Mouse (Mus musculus): ENCODE data around the gene Gstp2. TPM values are rescaled to one million over a fixed set of nuclear protein-coding genes. Genes with fewer than 3 reads are reported as not detected.

Gene Gstp2
- total RNA-seq (2023), result 32.5 TPM

DNA sequence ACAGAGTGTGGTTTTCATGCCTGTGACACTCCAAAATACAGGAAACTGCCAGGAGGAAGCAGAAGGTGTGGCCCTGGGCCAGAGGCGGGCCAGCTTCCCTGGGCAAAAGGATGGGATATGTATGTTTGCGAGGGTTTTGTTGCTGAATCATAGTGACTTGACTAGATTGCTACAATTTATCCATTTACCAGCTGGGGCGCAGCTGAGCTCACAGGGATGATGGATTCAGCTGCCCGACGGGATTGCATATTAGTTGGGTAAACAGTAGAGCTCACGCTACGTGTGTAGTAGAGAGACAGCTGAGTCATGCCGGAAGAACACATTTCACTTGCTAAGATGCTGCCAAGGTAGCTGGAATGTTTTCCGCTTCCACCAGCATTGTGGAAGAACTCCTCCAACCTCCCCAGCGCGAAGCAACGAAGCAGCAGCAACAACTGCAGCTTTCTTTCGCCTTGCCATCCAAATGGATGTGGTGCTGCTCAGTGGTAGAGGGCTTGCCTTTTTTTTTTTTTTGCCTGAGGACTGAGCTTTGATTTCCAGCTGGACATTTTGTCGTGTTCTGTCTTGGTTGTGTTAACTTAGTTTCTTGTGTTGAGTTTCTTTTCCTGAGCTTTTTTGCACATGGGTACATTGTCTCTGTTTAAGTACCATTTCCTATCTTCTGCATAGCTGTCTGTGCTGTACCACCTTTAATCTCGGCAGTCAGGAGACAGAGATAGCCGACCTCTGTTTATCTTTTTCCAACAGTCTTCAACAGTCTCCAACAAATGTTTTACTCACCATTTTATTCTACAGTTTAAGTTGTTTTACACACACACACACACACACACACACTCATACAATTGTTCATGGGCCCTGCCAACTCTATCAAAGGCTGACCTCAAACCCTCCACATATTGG is at the start of gene Gstp2:
Gene Gstp2, minus strand, starts transcription at position 58 of the 900 bp plus-strand sequence.

DNA sequence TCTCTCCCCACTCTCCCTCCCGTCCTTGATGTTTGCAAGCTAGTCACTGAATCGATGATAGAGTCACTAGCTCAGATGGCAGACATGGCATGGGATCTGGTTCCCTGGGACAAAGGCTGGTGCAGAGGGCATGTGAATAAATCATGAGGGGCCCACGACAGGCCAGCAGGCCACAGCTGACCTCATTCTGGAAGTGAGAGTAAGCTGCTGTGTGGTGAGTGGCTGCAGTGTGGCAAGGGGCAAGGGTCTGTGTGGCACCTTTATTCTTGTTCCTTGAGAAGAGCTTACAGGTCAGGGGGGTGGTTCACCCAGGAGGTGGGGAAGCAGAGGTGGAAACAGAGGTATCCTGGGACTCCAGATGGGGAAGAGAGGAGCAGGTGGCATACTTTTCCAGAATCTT is 35.6 kb upstream of the Gstp2 start, which contains the start of gene Cabp2:
Gene Cabp2, plus strand, starts transcription at position 185 of the 400 bp plus-strand sequence.

GRCm38 (mm10) chr19:4059069-4059740 is 13.4 kb upstream of the Gstp2 start, which contains the start of gene Gstp3:
Gene Gstp3 (minus strand): TSS chr19:4059569.

DNA sequence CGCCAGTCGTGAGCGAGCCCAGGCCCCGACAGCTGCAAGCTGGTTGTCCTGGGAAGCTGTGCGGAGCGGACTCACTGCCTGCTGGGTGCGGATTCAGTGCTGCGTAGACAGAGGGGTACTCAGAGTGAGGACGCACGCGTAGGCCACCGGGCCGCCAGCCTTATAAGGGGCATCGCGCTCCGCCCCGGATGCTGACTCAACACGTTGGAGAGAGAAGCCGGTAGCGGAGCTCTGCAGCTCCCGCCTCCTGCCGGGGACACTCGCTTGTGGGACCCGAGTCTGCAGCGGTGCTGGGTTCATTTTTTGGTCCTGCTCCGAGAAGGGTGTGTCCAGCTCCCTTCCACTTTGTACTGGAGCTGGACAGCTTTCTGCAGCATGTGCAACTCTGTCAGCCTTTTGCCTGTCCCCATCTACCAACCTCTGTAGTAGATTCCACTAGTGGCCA is 8.0 kb downstream of the Gstp2 start, which contains the start of gene Gstp1:
Gene Gstp1, minus strand, starts transcription at position 198 of the 445 bp plus-strand sequence.

GRCm38 (mm10) chr19:4012432-4013022 is 33.3 kb downstream of the Gstp2 start, which contains the start of gene Ndufv1:
Gene Ndufv1 (minus strand): TSS chr19:4012806.

DNA sequence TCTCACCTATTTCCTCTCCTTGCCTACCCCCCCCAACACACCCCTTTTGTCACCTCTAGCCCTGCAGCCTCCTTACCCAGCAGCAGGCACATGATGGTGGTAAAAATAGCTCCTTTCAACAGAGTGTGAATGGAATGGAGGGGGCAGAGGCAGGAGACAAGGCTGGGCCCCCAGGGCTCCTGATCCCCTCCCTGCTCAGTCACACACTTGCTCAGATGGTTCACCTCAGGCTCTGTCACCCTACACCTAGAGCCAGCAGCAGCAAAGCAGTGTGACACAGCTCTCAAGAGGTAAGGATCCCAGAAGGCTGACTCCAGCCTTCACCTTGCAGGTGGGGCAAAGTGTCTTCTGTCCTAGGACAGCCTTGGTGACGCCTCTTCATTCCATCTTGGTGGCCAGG is 42.7 kb downstream of the Gstp2 start, which contains the start of gene Doc2g:
Gene Doc2g, plus strand, starts transcription at position 202 of the 400 bp plus-strand sequence.

GRCm38 (mm10) chr19:4000119-4000900 is 45.5 kb downstream of the Gstp2 start, which contains the start of the genes Nudt8 and Gm49405:
Gene Nudt8 (plus strand): TSS chr19:4000580.
Gene Gm49405 (plus strand): TSS chr19:4000626.

GRCm38 (mm10) chr19:3992416-3992815 is 53.4 kb downstream of the Gstp2 start, which contains the start of gene Tbx10:
Gene Tbx10 (plus strand): TSS chr19:3992752.

Other genes with a start within 250 kb of the Gstp2 start
- 58.8 TPM for gene Chka, start 194.2 kb downstream of the Gstp2 start, total RNA-seq (2023)
- gene Tcirg1, start 138.9 kb downstream of the Gstp2 start, total RNA-seq (2023), result 83.4 TPM
- gene Ndufs8, start 133.2 kb downstream of the Gstp2 start, total RNA-seq (2023), result 52.9 TPM
- 1.6 TPM for gene Aldh3b1, start 116.2 kb downstream of the Gstp2 start, total RNA-seq (2023)
- gene Unc93b1, start 110.8 kb downstream of the Gstp2 start, total RNA-seq (2023), result 43.8 TPM
- not detected for gene Aldh3b3, start 87.4 kb downstream of the Gstp2 start, total RNA-seq (2023)
- gene Aldh3b2, start 73.7 kb downstream of the Gstp2 start, total RNA-seq (2023), result not detected
- gene Acy3, start 59.5 kb downstream of the Gstp2 start, total RNA-seq (2023), result not detected
- gene Tbx10, start 53.3 kb downstream of the Gstp2 start, total RNA-seq (2023), result not detected
- 8.7 TPM for gene Nudt8, start 45.4 kb downstream of the Gstp2 start, total RNA-seq (2023)
- gene Gm49405, start 45.4 kb downstream of the Gstp2 start, total RNA-seq (2023), result 2.3 TPM
- gene Doc2g, start 42.7 kb downstream of the Gstp2 start, total RNA-seq (2023), result 5.1 TPM
- 109 TPM for gene Ndufv1, start 33.2 kb downstream of the Gstp2 start, total RNA-seq (2023)
- 191 TPM for gene Gstp1, start 8.0 kb downstream of the Gstp2 start, total RNA-seq (2023)
- 26.6 TPM for gene Gstp3, start 13.5 kb upstream of the Gstp2 start, total RNA-seq (2023)
- gene Cabp2, start 35.6 kb upstream of the Gstp2 start, total RNA-seq (2023), result not detected
- 161 TPM for gene Cdk2ap2, start 51.2 kb upstream of the Gstp2 start, total RNA-seq (2023)
- gene Pitpnm1, start 54.0 kb upstream of the Gstp2 start, total RNA-seq (2023), result 317 TPM
- gene Aip, start 79.8 kb upstream of the Gstp2 start, total RNA-seq (2023), result 134 TPM
- gene Gpr152, start 93.8 kb upstream of the Gstp2 start, total RNA-seq (2023), result 0.58 TPM
- gene Cabp4, start 98.0 kb upstream of the Gstp2 start, total RNA-seq (2023), result 0.37 TPM
- 125 TPM for gene Coro1b, start 102.6 kb upstream of the Gstp2 start, total RNA-seq (2023)
- 302 TPM for gene Ptprcap, start 107.6 kb upstream of the Gstp2 start, total RNA-seq (2023)
- 35.9 TPM for gene Rps6kb2, start 117.3 kb upstream of the Gstp2 start, total RNA-seq (2023)
- gene Carns1, start 129.5 kb upstream of the Gstp2 start, total RNA-seq (2023), result 63.4 TPM
- 309 TPM for gene Tbc1d10c, start 145.3 kb upstream of the Gstp2 start, total RNA-seq (2023)
- 343 TPM for gene Ppp1ca, start 146.0 kb upstream of the Gstp2 start, total RNA-seq (2023)
- gene Rad9a, start 155.6 kb upstream of the Gstp2 start, total RNA-seq (2023), result 44.6 TPM
- gene Clcf1, start 168.2 kb upstream of the Gstp2 start, total RNA-seq (2023), result 197 TPM
- not detected for gene AC109138.7, start 168.3 kb upstream of the Gstp2 start, total RNA-seq (2023)
- gene Pold4, start 185.9 kb upstream of the Gstp2 start, total RNA-seq (2023), result 55.7 TPM
- gene Ssh3, start 223.2 kb upstream of the Gstp2 start, total RNA-seq (2023), result 13.6 TPM
- gene Ankrd13d, start 237.1 kb upstream of the Gstp2 start, total RNA-seq (2023), result 17.4 TPM

Data from CD8-positive naive resting alpha-beta T cell, adult 57 days (primary cell).